Mouse (Mus musculus) bone marrow, adult 2 months (tissue): Measurements from ENCODE around the gene Plpp6.

Source experiments
- CTCF ChIP-seq: fragments of 200-500 bp; IDR thresholded peaks from 2 replicates; pipeline ENCODE4 v1.5.1; 2011; ENCODE audit warnings: low read length, control low read depth; ENCODE audit not compliant: control insufficient read depth, insufficient read depth
- POLR2A ChIP-seq: fragments of 200-500 bp; IDR thresholded peaks from 2 replicates; pipeline ENCODE4 v1.6.1; 2011; ENCODE audit warnings: low read depth, mild to moderate bottlenecking, control low read depth, low read length, borderline replicate concordance; ENCODE audit not compliant: control insufficient read depth

GRCm38 (mm10) chr19:28947311-28947710 is 16.4 kb upstream of the Plpp6 start:
- TF ChIP-seq CTCF = no peak
- no peak for TF ChIP-seq POLR2A
